Mouse (Mus musculus) megakaryocyte, embryonic 14.5 days (primary cell): ENCODE results near the gene Tsen2.

Source experiments
- FLI1 ChIP-seq: IDR thresholded peaks from 2 replicates; pipeline ENCODE4 v1.6.1; 2012; ENCODE audit warnings: low read length, inconsistent platforms, mixed read lengths
- GATA1 ChIP-seq: IDR thresholded peaks from 3 replicates; pipeline ENCODE4 v1.6.1; 2012; ENCODE audit warnings: mixed read lengths, low read length, inconsistent platforms, borderline replicate concordance

DNA sequence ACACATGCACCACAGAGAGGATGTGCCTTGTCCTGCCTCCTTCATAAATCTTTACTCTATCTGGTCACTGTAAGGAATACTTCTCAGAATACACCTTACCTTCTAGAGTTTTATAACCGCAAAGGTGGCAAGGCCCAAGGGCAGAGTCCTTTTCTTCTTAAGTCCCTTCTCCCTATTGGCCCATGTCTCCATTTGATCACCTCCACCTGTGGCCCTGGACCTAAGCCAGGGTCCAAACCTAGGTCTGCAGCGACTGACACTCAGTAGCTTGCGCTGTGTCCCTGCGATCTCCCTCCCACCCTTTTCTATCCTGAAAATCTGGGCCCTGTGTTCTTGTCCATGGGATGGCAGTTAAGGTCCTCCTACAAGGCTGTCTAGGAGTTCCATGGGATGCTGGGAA lies 41.4 kb upstream of the Tsen2 start:
- TF ChIP-seq GATA1 (no peak), FLI1 (no peak)
